Mouse (Mus musculus) 416B (cell line): ENCODE measurements at regions not wholly inside any gene's neighbourhood (a gene's known extent, or its start where the extent isn't known, plus 50 kb on each side); places are given as distances from the start of the nearest gene placed in this dataset.
A peak's percentile ranks its signal among the peaks of the same experiment; 100 is the strongest.

Experiments used
- DNase-seq: peaks from one replicate; pipeline ENCODE4 v3.0.0; 2011; ENCODE audit warnings: low read depth

GRCm38 (mm10) chr10:98572782-98573536 lies 341.2 kb upstream of the Atp2b1 start:
- no peak for DNase-seq

GRCm38 (mm10) chr10:98577040-98577439 lies 337.2 kb upstream of the Atp2b1 start:
- no peak for DNase-seq

- DNase-seq = no peak
Measured at GRCm38 (mm10) chr10:98584776-98585175, 329.4 kb upstream of the Atp2b1 start.

- DNase-seq = no peak
Measured at GRCm38 (mm10) chr10:98589726-98590125, 324.5 kb upstream of the Atp2b1 start.

- no peak for DNase-seq
Measured at GRCm38 (mm10) chr10:98592154-98592553, 322.1 kb upstream of the Atp2b1 start.

GRCm38 (mm10) chr10:98593910-98594309 lies 320.3 kb upstream of the Atp2b1 start:
- DNase-seq = no peak

- no peak for DNase-seq
Measured at GRCm38 (mm10) chr10:98608221-98608941, 305.8 kb upstream of the Atp2b1 start.

- DNase-seq = no peak
Measured at GRCm38 (mm10) chr10:98610708-98611107, 303.5 kb upstream of the Atp2b1 start.

GRCm38 (mm10) chr10:98611707-98612360 lies 302.4 kb upstream of the Atp2b1 start:
- DNase-seq = no peak

GRCm38 (mm10) chr10:98618736-98619525 lies 295.3 kb upstream of the Atp2b1 start:
- DNase-seq = no peak

GRCm38 (mm10) chr10:98624103-98624502 lies 290.1 kb upstream of the Atp2b1 start:
- no peak for DNase-seq

- DNase-seq = no peak
Measured at GRCm38 (mm10) chr10:98624681-98625321, 289.4 kb upstream of the Atp2b1 start.

- DNase-seq = peak; percentile 2
Measured at GRCm38 (mm10) chr10:98628191-98628590, 286.0 kb upstream of the Atp2b1 start.

- DNase-seq = peak; percentile 85
Measured at GRCm38 (mm10) chr10:98629248-98629647, 285.0 kb upstream of the Atp2b1 start.

- DNase-seq = no peak
Measured at GRCm38 (mm10) chr10:98637759-98638611, 276.2 kb upstream of the Atp2b1 start.

GRCm38 (mm10) chr10:98645681-98646122 lies 268.5 kb upstream of the Atp2b1 start:
- no peak for DNase-seq

- DNase-seq = no peak
Measured at GRCm38 (mm10) chr10:98646311-98646999, 267.8 kb upstream of the Atp2b1 start.

- no peak for DNase-seq
Measured at GRCm38 (mm10) chr10:98648710-98649245, 265.4 kb upstream of the Atp2b1 start.

- no peak for DNase-seq
Measured at GRCm38 (mm10) chr10:98650533-98650932, 263.7 kb upstream of the Atp2b1 start.

GRCm38 (mm10) chr10:98651127-98651526 lies 263.1 kb upstream of the Atp2b1 start:
- DNase-seq = no peak
